Mouse (Mus musculus): ENCODE results near the gene Frk. TPM values are rescaled to one million over a fixed set of nuclear protein-coding genes. Genes with fewer than 3 reads are reported as not detected.

The Frk gene
- 157 TPM for polyA plus RNA-seq (2014; fragmentation: Illumina TruSeq; extraction: RNeasy Lipid Tissue Mini Kit (QIAGEN cat#74804); ENCODE audit: low read depth, low replicate concordance)

DNA sequence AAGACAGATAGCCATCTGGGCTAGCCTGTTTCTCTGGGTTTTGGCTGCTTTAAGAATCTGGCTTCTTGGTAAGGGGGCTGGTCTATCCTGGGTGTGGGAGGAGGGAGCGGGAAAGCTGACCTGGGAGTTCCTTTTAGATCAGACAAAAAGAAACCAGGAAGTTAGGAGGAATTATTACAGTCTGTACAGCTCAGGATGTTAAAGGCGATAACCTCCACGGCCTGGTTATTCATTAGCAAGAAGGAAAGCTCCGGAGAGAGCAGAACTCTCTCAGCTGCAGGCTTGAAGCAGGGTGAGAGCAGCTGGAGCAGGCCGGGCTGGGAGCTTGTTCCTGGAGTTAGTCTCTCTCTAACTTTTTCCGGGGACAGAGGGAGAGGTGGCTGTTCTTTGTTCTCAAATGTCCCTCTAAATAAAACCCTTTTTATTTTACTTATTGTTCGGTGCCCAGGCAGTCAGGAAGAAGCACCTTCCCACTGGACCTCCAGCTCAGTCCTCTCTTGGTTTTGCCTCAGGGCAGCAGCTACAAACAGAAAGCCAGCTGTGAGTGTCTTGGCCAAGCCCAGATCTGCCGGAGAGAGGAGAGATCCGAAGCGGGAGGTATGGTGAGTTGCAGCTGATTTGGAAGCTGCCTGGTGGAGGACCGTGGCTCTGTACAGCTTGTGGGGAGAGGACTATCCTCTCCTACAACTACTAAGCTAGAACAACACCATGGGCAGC, at the start of gene Frk:
Frk (plus strand) TSS at position 103 of the 717 bp plus-strand sequence.

Other genes with a start within 250 kb of the Frk start
- 61.0 TPM for gene Tspyl1, start 201.2 kb upstream of the Frk start, polyA plus RNA-seq (2014; fragmentation: Illumina TruSeq; extraction: RNeasy Lipid Tissue Mini Kit (QIAGEN cat#74804); ENCODE audit: low read depth, low replicate concordance)
- gene Tspyl4, start 186.0 kb upstream of the Frk start, polyA plus RNA-seq (2014; fragmentation: Illumina TruSeq; extraction: RNeasy Lipid Tissue Mini Kit (QIAGEN cat#74804); ENCODE audit: low read depth, low replicate concordance) = 27.5 TPM
- not detected for gene Col10a1, start 93.4 kb upstream of the Frk start, polyA plus RNA-seq (2014; fragmentation: Illumina TruSeq; extraction: RNeasy Lipid Tissue Mini Kit (QIAGEN cat#74804); ENCODE audit: low read depth, low replicate concordance)
- 55.9 TPM for gene Nt5dc1, start 64.8 kb upstream of the Frk start, polyA plus RNA-seq (2014; fragmentation: Illumina TruSeq; extraction: RNeasy Lipid Tissue Mini Kit (QIAGEN cat#74804); ENCODE audit: low read depth, low replicate concordance)

All from sigmoid colon, adult 10 weeks (tissue).